Mouse (Mus musculus): Measurements from ENCODE around the gene Tcea2. TPM values are rescaled to one million over a fixed set of nuclear protein-coding genes. Genes with fewer than 3 reads are reported as not detected.

Tcea2 gene
- polyA plus RNA-seq, 1 experiment from 2014 or later: 25.2 TPM

DNA sequence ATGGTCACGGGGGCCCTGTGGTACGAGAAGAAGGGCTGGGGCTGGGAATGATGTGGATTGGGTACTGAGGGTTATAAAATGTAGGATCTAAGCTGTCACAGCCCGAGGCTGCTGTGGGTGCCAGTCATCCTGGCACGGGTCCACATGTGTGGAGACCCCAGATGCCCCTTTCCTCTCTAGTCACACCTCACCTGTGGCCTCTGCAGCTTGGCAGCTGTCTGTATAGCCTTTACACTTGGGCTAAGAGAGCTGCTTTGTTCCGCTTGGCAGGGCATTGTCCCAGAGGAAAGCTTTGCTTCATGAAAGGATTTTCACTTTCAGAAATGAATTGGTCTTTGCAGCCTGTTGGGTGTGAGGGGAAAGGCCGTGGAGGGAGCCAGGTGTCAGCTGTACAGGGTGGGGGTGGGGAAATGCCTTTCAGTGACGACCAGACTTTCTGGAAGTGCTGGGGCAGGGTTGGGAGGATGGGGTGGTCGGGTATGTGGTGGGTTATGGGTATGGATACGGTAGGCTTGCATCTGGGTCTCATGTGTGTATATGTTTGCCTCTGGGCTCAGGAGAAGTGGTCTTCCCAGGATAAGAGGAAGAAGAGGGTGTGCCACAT is 47.7 kb downstream of the Tcea2 start:
- no peak overlapping the region for H3K4me3 ChIP-seq (ENCODE audit: low read depth, low read length)

GRCm38 (mm10) chr2:181730051-181730450 is 49.9 kb downstream of the Tcea2 start:
- ATAC-seq (ENCODE audit: insufficient number of reproducible peaks, low FRiP score, low TSS enrichment, low read depth): no peak
- WGBS: 63% methylated on average over 3 of the region's 3 CpGs

More for the DNA sequence above, 47.7 kb downstream of the Tcea2 start:
- ATAC-seq (ENCODE audit: insufficient number of reproducible peaks, low FRiP score, low TSS enrichment, low read depth) (no peak), DNase-seq (ENCODE audit: low spot score) (no peak)
- Histone ChIP-seq H3K27ac (replicated peaks; ENCODE audit: low read depth, low read length) (no peak overlapping the region), H3K4me1 (ENCODE audit: control insufficient read depth, insufficient read depth, low read length) (no peaks in the 10 kb centered on the region), H3K9me3 (ENCODE audit: control insufficient read depth, low read length) (no peaks in the 10 kb centered on the region), H3K36me3 (ENCODE audit: control insufficient read depth, insufficient read depth, low read length) (no peaks in the 10 kb centered on the region), H3K4me2 (ENCODE audit: low read depth, severe bottlenecking) (no peak overlapping the region), H3K9ac (ENCODE audit: low read length) (no peak overlapping the region), H3K27me3 (ENCODE audit: control insufficient read depth, insufficient read depth, low read length) (no peaks in the 10 kb centered on the region)
- WGBS: 59% methylated on average over 9 of the region's 9 CpGs

More at GRCm38 (mm10) chr2:181730051-181730450, 49.9 kb downstream of the Tcea2 start:
- Histone ChIP-seq H3K4me2 (ENCODE audit: low read depth, severe bottlenecking) (no peak overlapping the region), H3K9me3 (ENCODE audit: control insufficient read depth, low read length) (no peaks in the 10 kb centered on the region), H3K4me3 (ENCODE audit: low read depth, low read length) (no peak overlapping the region), H3K9ac (ENCODE audit: low read length) (no peak overlapping the region), H3K36me3 (ENCODE audit: control insufficient read depth, insufficient read depth, low read length) (no peaks in the 10 kb centered on the region), H3K27me3 (ENCODE audit: control insufficient read depth, insufficient read depth, low read length) (no peaks in the 10 kb centered on the region), H3K4me1 (ENCODE audit: control insufficient read depth, insufficient read depth, low read length) (no peaks in the 10 kb centered on the region), H3K27ac (replicated peaks; ENCODE audit: low read depth, low read length) (no peak overlapping the region)
- no peak for DNase-seq (ENCODE audit: low spot score)

Other genes starting within 250 kb of the Tcea2 start
- gene Zbtb46, start 220.9 kb upstream of the Tcea2 start, polyA plus RNA-seq (2014; fragmentation: Nextera tagmentation; extraction: Ambion mirVana): 9.8 and 10.1 TPM in 2 replicates
- 0.08 and 0.21 TPM in 2 replicates for gene Abhd16b, start 187.1 kb upstream of the Tcea2 start, polyA plus RNA-seq (2014; fragmentation: Nextera tagmentation; extraction: Ambion mirVana)
- 165 and 175 TPM in 2 replicates for gene Tpd52l2, start 183.2 kb upstream of the Tcea2 start, polyA plus RNA-seq (2014; fragmentation: Nextera tagmentation; extraction: Ambion mirVana)
- 75.3 and 80.9 TPM in 2 replicates for gene Dnajc5, start 159.8 kb upstream of the Tcea2 start, polyA plus RNA-seq (2014; fragmentation: Nextera tagmentation; extraction: Ambion mirVana)
- 34.4 and 39.7 TPM in 2 replicates for gene Uckl1, start 95.4 kb upstream of the Tcea2 start, polyA plus RNA-seq (2014; fragmentation: Nextera tagmentation; extraction: Ambion mirVana)
- gene Prpf6, start 88.4 kb upstream of the Tcea2 start, polyA plus RNA-seq (2014; fragmentation: Nextera tagmentation; extraction: Ambion mirVana): 78.7 and 82.5 TPM in 2 replicates
- gene Zfp512b, start 87.5 kb upstream of the Tcea2 start, polyA plus RNA-seq (2014; fragmentation: Nextera tagmentation; extraction: Ambion mirVana): 30.9 and 41.1 TPM in 2 replicates
- 14.9 and 17.7 TPM in 2 replicates for gene Samd10, start 81.1 kb upstream of the Tcea2 start, polyA plus RNA-seq (2014; fragmentation: Nextera tagmentation; extraction: Ambion mirVana)
- 0.68 and 0.88 TPM in 2 replicates for gene Gm29797, start 23.3 kb upstream of the Tcea2 start, polyA plus RNA-seq (2014; fragmentation: Nextera tagmentation; extraction: Ambion mirVana)
- gene Sox18, start 8.7 kb upstream of the Tcea2 start, polyA plus RNA-seq (2014; fragmentation: Nextera tagmentation; extraction: Ambion mirVana): 21.4 and 22.0 TPM in 2 replicates
- 92.5 and 97.1 TPM in 2 replicates for gene Rgs19, start 13.7 kb downstream of the Tcea2 start, polyA plus RNA-seq (2014; fragmentation: Nextera tagmentation; extraction: Ambion mirVana)
- not detected in 2 replicates for gene Lkaaear1, start 18.1 kb downstream of the Tcea2 start, polyA plus RNA-seq (2014; fragmentation: Nextera tagmentation; extraction: Ambion mirVana)
- 0.69 and 1.0 TPM in 2 replicates for gene Oprl1, start 34.7 kb downstream of the Tcea2 start, polyA plus RNA-seq (2014; fragmentation: Nextera tagmentation; extraction: Ambion mirVana)
- gene Myt1, start 83.0 kb downstream of the Tcea2 start, polyA plus RNA-seq (2014; fragmentation: Nextera tagmentation; extraction: Ambion mirVana): 0.08 and 0.23 TPM in 2 replicates
- gene Pcmtd2, start 157.5 kb downstream of the Tcea2 start, polyA plus RNA-seq (2014; fragmentation: Nextera tagmentation; extraction: Ambion mirVana): 42.6 and 44.1 TPM in 2 replicates
- 97.2 and 102 TPM in 2 replicates for gene Polr3k, start 184.0 kb downstream of the Tcea2 start, polyA plus RNA-seq (2014; fragmentation: Nextera tagmentation; extraction: Ambion mirVana)

Measured in limb, embryonic 11.5 days (tissue).